Mouse (Mus musculus) neural tube, embryonic 13.5 days (tissue): Measurements from ENCODE around the gene Cygb. TPM values are rescaled to one million over a fixed set of nuclear protein-coding genes. Genes with fewer than 3 reads are reported as not detected.
"Not testable (repeated sequence)": the region's sequence is repeated elsewhere in the genome, so short reads cannot be mapped to it uniquely, and the experiment has no call there.

Source experiments
- ATAC-seq: fragments of 200-750 bp; cut with Nextera tagmentation; 2 replicates; pipeline ENCODE4 v1.8.0; 2017; ENCODE audit warnings: low read depth, mild to moderate bottlenecking, moderate TSS enrichment, moderate library complexity
- H3K27ac ChIP-seq: fragments of 300-500 bp; sonication (generic); replicated peaks from 2 replicates; pipeline ENCODE4 v1.5.1; 2015; ENCODE audit warnings: moderate library complexity, mild to moderate bottlenecking, inconsistent platforms
- H3K27me3 ChIP-seq: fragments of 300-500 bp; sonication (generic); 2 replicates; pipeline ENCODE4 v1.6.1; 2015; ENCODE audit warnings: mild to moderate bottlenecking, inconsistent platforms
- H3K36me3 ChIP-seq: fragments of 300-500 bp; sonication (generic); 2 replicates; pipeline ENCODE4 v1.6.1; 2015; ENCODE audit warnings: mild to moderate bottlenecking, inconsistent platforms
- H3K4me1 ChIP-seq: fragments of 300-500 bp; sonication (generic); replicated peaks from 2 replicates; pipeline ENCODE4 v1.6.1; 2015; ENCODE audit warnings: inconsistent platforms
- H3K4me2 ChIP-seq: fragments of 300-500 bp; sonication (generic); 2 replicates; pipeline ENCODE4 v1.6.1; 2015; ENCODE audit warnings: inconsistent platforms, mild to moderate bottlenecking, moderate library complexity
- H3K4me3 ChIP-seq: fragments of 300-500 bp; sonication (generic); 2 replicates; pipeline ENCODE4 v1.5.1; 2015; ENCODE audit warnings: mild to moderate bottlenecking, inconsistent platforms
- H3K9ac ChIP-seq: fragments of 300-500 bp; sonication (generic); 2 replicates; pipeline ENCODE4 v1.6.1; 2015; ENCODE audit warnings: moderate library complexity, mild to moderate bottlenecking, inconsistent platforms
- H3K9me3 ChIP-seq: fragments of 300-500 bp; sonication (generic); 2 replicates; pipeline ENCODE4 v1.6.1; 2016; ENCODE audit warnings: inconsistent platforms
- WGBS: fragments of 180-500 bp; shearing (Covaris S2); methylation state at CpG from one replicate; pipeline ENCODE4 v1.1.7; 2015; 5-methylcytosine and 5-hydroxymethylcytosine counted together
- polyA plus RNA-seq: library from polyadenylated mRNA; unstranded; fragments of >200 nt; fragmentation: Nextera tagmentation; extraction: Ambion mirVana; gene quantifications from 2 replicates; pipeline ENCODE4 v1.2.1, GENCODE M21; 2015

Gene Cygb
- polyA plus RNA-seq, 1 experiment from 2014 or later = 17.2 TPM

- no peak overlapping the region for H3K4me2 ChIP-seq
- ATAC-seq = no peak
These were observed 37.5 kb downstream of the Cygb start for GRCm38 (mm10) chr11:116616438-116617118.

GRCm38 (mm10) chr11:116615735-116616437, 38.2 kb downstream of the Cygb start:
- 61% methylated on average over 15 of the region's 15 CpGs for WGBS

More at GRCm38 (mm10) chr11:116616438-116617118, 37.5 kb downstream of the Cygb start:
- Histone ChIP-seq H3K9me3 (no peaks in the 10 kb centered on the region), H3K27me3 (no peaks in the 10 kb centered on the region), H3K9ac (no peak overlapping the region), H3K36me3 (no peaks in the 10 kb centered on the region), H3K27ac (no peak overlapping the region), H3K4me3 (no peak overlapping the region), H3K4me1 (peaks cover 41% of the 10 kb centered on the region)
- 75% methylated on average over 10 of the region's 10 CpGs for WGBS

GRCm38 (mm10) chr11:116613234-116613633, 40.9 kb downstream of the Cygb start:
- H3K36me3 ChIP-seq = no peaks in the 10 kb centered on the region
- H3K27me3 ChIP-seq = no peaks in the 10 kb centered on the region
- no peak overlapping the region for H3K4me3 ChIP-seq
- H3K27ac ChIP-seq = no peak overlapping the region
- H3K4me1 ChIP-seq = peaks cover 8% of the 10 kb centered on the region; the same call in 1 of the 2 replicates
- H3K4me2 ChIP-seq = no peak overlapping the region
- WGBS = 90% methylated on average over 6 of the region's 6 CpGs
- ATAC-seq = no peak
- H3K9ac ChIP-seq = no peak overlapping the region
- no peaks in the 10 kb centered on the region for H3K9me3 ChIP-seq

More at GRCm38 (mm10) chr11:116615735-116616437, 38.2 kb downstream of the Cygb start:
- Histone ChIP-seq H3K4me2 (no peak overlapping the region), H3K4me3 (no peak overlapping the region), H3K9me3 (no peaks in the 10 kb centered on the region), H3K9ac (no peak overlapping the region), H3K4me1 (peaks cover 34% of the 10 kb centered on the region), H3K27ac (no peak overlapping the region), H3K27me3 (no peaks in the 10 kb centered on the region), H3K36me3 (no peaks in the 10 kb centered on the region)
- no peak for ATAC-seq

- WGBS = 96% methylated on average over 1 of the region's 1 CpGs
- H3K36me3 ChIP-seq = no peaks in the 10 kb centered on the region
- H3K4me2 ChIP-seq = no peak overlapping the region
- H3K4me1 ChIP-seq = peaks cover 8% of the 10 kb centered on the region; the same call in 1 of the 2 replicates
- H3K9me3 ChIP-seq = no peaks in the 10 kb centered on the region
- H3K9ac ChIP-seq = no peak overlapping the region
- ATAC-seq = no peak
- H3K27ac ChIP-seq = no peak overlapping the region
- no peak overlapping the region for H3K4me3 ChIP-seq
- H3K27me3 ChIP-seq = no peaks in the 10 kb centered on the region
These were observed 41.6 kb downstream of the Cygb start for GRCm38 (mm10) chr11:116612554-116612953.

- Histone ChIP-seq H3K9ac (no peak overlapping the region), H3K4me2 (no peak overlapping the region), H3K9me3 (no peaks in the 10 kb centered on the region), H3K4me1 (peaks cover 10% of the 10 kb centered on the region; the same call in 1 of the 2 replicates), H3K4me3 (no peak overlapping the region), H3K36me3 (no peaks in the 10 kb centered on the region), H3K27ac (no peak overlapping the region), H3K27me3 (no peaks in the 10 kb centered on the region)
- 93% methylated on average over 9 of the region's 9 CpGs for WGBS
- no peak for ATAC-seq
These were observed 42.2 kb downstream of the Cygb start for GRCm38 (mm10) chr11:116611883-116612282.

- H3K27ac ChIP-seq, H3K4me2 ChIP-seq, H3K27me3 ChIP-seq, ATAC-seq, H3K9ac ChIP-seq, H3K36me3 ChIP-seq, H3K4me3 ChIP-seq, H3K9me3 ChIP-seq: not testable (repeated sequence)
- peaks cover 12% of the 10 kb centered on the region; the same call in 1 of the 2 replicates for H3K4me1 ChIP-seq
- 77% methylated on average over 9 of the region's 9 CpGs for WGBS
These were observed 42.9 kb downstream of the Cygb start for GRCm38 (mm10) chr11:116611168-116611567.

GRCm38 (mm10) chr11:116609965-116610630, 44.0 kb downstream of the Cygb start:
- Histone ChIP-seq H3K36me3 (no peaks in the 10 kb centered on the region), H3K9ac (no peak overlapping the region), H3K4me3 (no peak overlapping the region), H3K4me2 (no peak overlapping the region), H3K27me3 (no peaks in the 10 kb centered on the region), H3K4me1 (peaks cover 6% of the 10 kb centered on the region; the same call in 1 of the 2 replicates), H3K9me3 (no peaks in the 10 kb centered on the region), H3K27ac (no peak overlapping the region)
- WGBS = 86% methylated on average over 15 of the region's 15 CpGs
- no peak for ATAC-seq

- ATAC-seq = no peak
- H3K4me2 ChIP-seq = no peak overlapping the region
- no peak overlapping the region for H3K4me3 ChIP-seq
- H3K27me3 ChIP-seq = no peaks in the 10 kb centered on the region
- H3K9ac ChIP-seq = no peak overlapping the region
- no peak overlapping the region for H3K27ac ChIP-seq
- peaks cover 6% of the 10 kb centered on the region; the same call in 1 of the 2 replicates for H3K4me1 ChIP-seq
- H3K36me3 ChIP-seq = no peaks in the 10 kb centered on the region
- 90% methylated on average over 3 of the region's 3 CpGs for WGBS
- no peaks in the 10 kb centered on the region for H3K9me3 ChIP-seq
These were observed 46.4 kb downstream of the Cygb start for GRCm38 (mm10) chr11:116607717-116608116.

- ATAC-seq = no peak
- 92% methylated on average over 12 of the region's 12 CpGs for WGBS
- no peak overlapping the region for H3K9ac ChIP-seq
These were observed 50.0 kb downstream of the Cygb start for GRCm38 (mm10) chr11:116604097-116604496.

GRCm38 (mm10) chr11:116603339-116603738, 50.8 kb downstream of the Cygb start:
- Histone ChIP-seq H3K27ac (no peak overlapping the region), H3K4me1 (peaks cover 13% of the 10 kb centered on the region; the same call in 1 of the 2 replicates), H3K4me2 (no peak overlapping the region), H3K9ac (no peak overlapping the region), H3K4me3 (no peak overlapping the region), H3K9me3 (no peaks in the 10 kb centered on the region), H3K36me3 (no peaks in the 10 kb centered on the region), H3K27me3 (no peaks in the 10 kb centered on the region)
- ATAC-seq = no peak
- WGBS = 88% methylated on average over 10 of the region's 10 CpGs

More at GRCm38 (mm10) chr11:116604097-116604496, 50.0 kb downstream of the Cygb start:
- Histone ChIP-seq H3K4me2 (no peak overlapping the region), H3K27me3 (no peaks in the 10 kb centered on the region), H3K9me3 (no peaks in the 10 kb centered on the region), H3K27ac (no peak overlapping the region), H3K4me3 (no peak overlapping the region), H3K36me3 (no peaks in the 10 kb centered on the region), H3K4me1 (peaks cover 6% of the 10 kb centered on the region; the same call in 1 of the 2 replicates)

GRCm38 (mm10) chr11:116602043-116602442, 52.1 kb downstream of the Cygb start:
- no peaks in the 10 kb centered on the region for H3K27me3 ChIP-seq
- H3K36me3 ChIP-seq = no peaks in the 10 kb centered on the region
- H3K4me3 ChIP-seq = no peak overlapping the region
- no peak overlapping the region for H3K27ac ChIP-seq
- H3K4me2 ChIP-seq = no peak overlapping the region
- no peak overlapping the region for H3K9ac ChIP-seq
- no peaks in the 10 kb centered on the region for H3K9me3 ChIP-seq
- 92% methylated on average over 8 of the region's 8 CpGs for WGBS
- peaks cover 21% of the 10 kb centered on the region for H3K4me1 ChIP-seq
- no peak for ATAC-seq

GRCm38 (mm10) chr11:116601166-116601565, 52.9 kb downstream of the Cygb start:
- Histone ChIP-seq H3K27me3 (no peaks in the 10 kb centered on the region), H3K4me1 (peaks cover 17% of the 10 kb centered on the region), H3K4me2 (no peak overlapping the region), H3K9me3 (no peaks in the 10 kb centered on the region), H3K9ac (no peak overlapping the region), H3K27ac (no peak overlapping the region), H3K36me3 (no peaks in the 10 kb centered on the region), H3K4me3 (no peak overlapping the region)
- no peak for ATAC-seq
- WGBS = 91% methylated on average over 8 of the region's 8 CpGs
